Comparison of ENCODE assay signal across 8 mouse cellular contexts in genomic region chr16:21727897-21728364, GRCm38 (mm10). TPM values are rescaled to one million over a fixed set of nuclear protein-coding genes. Genes with fewer than 3 reads are reported as not detected.
DNase-seq lines count a peak whose midpoint lies in the region; ATAC-seq and TF ChIP-seq lines count a peak whose summit lies in the region.

No protein-coding gene starts in this region.

- peak; percentile 90 for DNase-seq in A20 (ENCODE audit: low read depth, low spot score)
- peak; percentile 58 for DNase-seq in adrenal gland, postnatal 25 days
- DNase-seq in embryonic facial prominence, embryonic 11.5 days (ENCODE audit: low spot score): peak; percentile 90
- DNase-seq in heart, adult 18-20 months: peak; percentile 77 to 92
- peak; percentile 81 for DNase-seq in kidney, adult 2 months
- DNase-seq in limb, embryonic 14.5 days (ENCODE audit: low spot score): peak; percentile 91

- no peak overlapping the region for H3K27ac ChIP-seq in embryonic facial prominence, embryonic 11.5 days (replicated peaks; ENCODE audit: low read depth, low read length)
- no peak overlapping the region for H3K27ac ChIP-seq in kidney, adult 2 months (ENCODE audit: insufficient read depth, low read depth, low read length)
- no peak overlapping the region for H3K27ac ChIP-seq in limb, embryonic 14.5 days (replicated peaks; ENCODE audit: low read depth, low read length)
- no peak overlapping the region for H3K27ac ChIP-seq in stomach, embryonic 15.5 days

- no peak overlapping the region for H3K4me3 ChIP-seq in embryonic facial prominence, embryonic 11.5 days (ENCODE audit: low read depth, low read length)
- peak overlapping the region; percentile 86 for H3K4me3 ChIP-seq in kidney, adult 2 months (ENCODE audit: insufficient read depth, low read depth, low read length)
- peak overlapping the region; percentile 15; the same call in 1 of the 2 replicates for H3K4me3 ChIP-seq in limb, embryonic 14.5 days (replicated peaks; ENCODE audit: low read length)
- no peak overlapping the region for H3K4me3 ChIP-seq in myocyte
- H3K4me3 ChIP-seq in stomach, embryonic 15.5 days (replicated peaks): peak overlapping the region; percentile 29

- no peak overlapping the region for H3ac ChIP-seq in myocyte (ENCODE audit: control insufficient read depth, insufficient read length)

- no peaks in the 10 kb centered on the region for H3K4me1 ChIP-seq in embryonic facial prominence, embryonic 11.5 days (ENCODE audit: control insufficient read depth, insufficient read depth, low read length)
- no peaks in the 10 kb centered on the region for H3K4me1 ChIP-seq in kidney, adult 2 months (ENCODE audit: control insufficient read depth, insufficient read depth, low read length)
- 0 out of 2 replicates have a peak, but pooled peaks cover 4% of the 10 kb centered on the region for H3K4me1 ChIP-seq in limb, embryonic 14.5 days (ENCODE audit: control insufficient read depth, insufficient read depth, low read length)
- H3K4me1 ChIP-seq in stomach, embryonic 15.5 days: no peaks in the 10 kb centered on the region

- no peaks in the 10 kb centered on the region for H3K36me3 ChIP-seq in embryonic facial prominence, embryonic 11.5 days (replicated peaks; ENCODE audit: control insufficient read depth, insufficient read depth, low read depth, low read length)
- H3K36me3 ChIP-seq in kidney, adult 2 months (ENCODE audit: control insufficient read depth, insufficient read depth, low read length): no peaks in the 10 kb centered on the region
- H3K36me3 ChIP-seq in limb, embryonic 14.5 days (ENCODE audit: control insufficient read depth, insufficient read depth, low read length): no peaks in the 10 kb centered on the region
- H3K36me3 ChIP-seq in myocyte (ENCODE audit: control insufficient read depth, insufficient read depth): no peaks in the 10 kb centered on the region
- no peaks in the 10 kb centered on the region for H3K36me3 ChIP-seq in stomach, embryonic 15.5 days

- TF ChIP-seq CTCF in kidney, adult 2 months (conservative IDR thresholded peaks at IDR 0.05; ENCODE audit: insufficient read depth, insufficient read length, low read depth, low read length): peak; percentile 24; the same call in 1 of the 2 replicates

- H3K27me3 ChIP-seq in embryonic facial prominence, embryonic 11.5 days (ENCODE audit: control insufficient read depth, insufficient read depth, low read length): no peaks in the 10 kb centered on the region
- no peaks in the 10 kb centered on the region for H3K27me3 ChIP-seq in kidney, adult 2 months (replicated peaks; ENCODE audit: control insufficient read depth, insufficient read depth, low read length)
- H3K27me3 ChIP-seq in limb, embryonic 14.5 days (ENCODE audit: control insufficient read depth, insufficient read depth, low read length): no peaks in the 10 kb centered on the region
- H3K27me3 ChIP-seq in myocyte (ENCODE audit: control insufficient read depth, insufficient read depth, insufficient read length): peaks cover 10% of the 10 kb centered on the region
- H3K27me3 ChIP-seq in stomach, embryonic 15.5 days (replicated peaks): no peaks in the 10 kb centered on the region

- H3K79me2 ChIP-seq in myocyte (ENCODE audit: control insufficient read depth, insufficient read depth): no peaks in the 10 kb centered on the region

- WGBS in embryonic facial prominence, embryonic 11.5 days: 46% methylated on average over 10 of the region's 10 CpGs
- WGBS in kidney, adult 2 months: 32% methylated on average over 10 of the region's 10 CpGs
- WGBS in limb, embryonic 14.5 days: 45% methylated on average over 10 of the region's 10 CpGs
- WGBS in stomach, embryonic 15.5 days: 37% methylated on average over 10 of the region's 10 CpGs

- no peak for TF ChIP-seq POLR2A in kidney, adult 2 months (IDR thresholded peaks at IDR 0.05; ENCODE audit: low read depth, low read length)
- no peak for TF ChIP-seq POLR2A in limb, embryonic 14.5 days (IDR thresholded peaks at IDR 0.05; ENCODE audit: borderline replicate concordance, extremely low read depth, insufficient read depth, insufficient read length)
- no peak for TF ChIP-seq POLR2A in myocyte (IDR thresholded peaks at IDR 0.05; ENCODE audit: insufficient read length, low read depth)

- H3K9me3 ChIP-seq in embryonic facial prominence, embryonic 11.5 days (replicated peaks; ENCODE audit: control insufficient read depth, low read length): no peaks in the 10 kb centered on the region
- no peaks in the 10 kb centered on the region for H3K9me3 ChIP-seq in limb, embryonic 14.5 days (ENCODE audit: control insufficient read depth, low read length)
- H3K9me3 ChIP-seq in stomach, embryonic 15.5 days: no peaks in the 10 kb centered on the region

- no peak overlapping the region for H3K9ac ChIP-seq in embryonic facial prominence, embryonic 11.5 days (replicated peaks; ENCODE audit: low read length)
- 0 out of 2 replicates have a peak overlapping the region, but pooled peaks have one; percentile 17 for H3K9ac ChIP-seq in limb, embryonic 14.5 days (ENCODE audit: low read depth, low read length, severe bottlenecking)
- H3K9ac ChIP-seq in stomach, embryonic 15.5 days: no peak overlapping the region

- no peak overlapping the region for H3K4me2 ChIP-seq in embryonic facial prominence, embryonic 11.5 days (ENCODE audit: low read depth, low read length)
- no peak overlapping the region; the same call in 1 of the 2 replicates for H3K4me2 ChIP-seq in limb, embryonic 14.5 days (replicated peaks; ENCODE audit: low read depth, low read length, severe bottlenecking)
- peak overlapping the region; percentile 73 for H3K4me2 ChIP-seq in myocyte (ENCODE audit: low read depth)
- H3K4me2 ChIP-seq in stomach, embryonic 15.5 days: peak overlapping the region; percentile 48

- no peak for ATAC-seq in embryonic facial prominence, embryonic 11.5 days (replicated peaks; ENCODE audit: insufficient number of reproducible peaks, low FRiP score, low TSS enrichment, low read depth)
- ATAC-seq in limb, embryonic 14.5 days (ENCODE audit: low FRiP score, low read depth): no peak
- no peak for ATAC-seq in stomach, embryonic 15.5 days (ENCODE audit: insufficient read depth, low FRiP score, low read depth)

TF ChIP-seq in myocyte, 11 proteins besides CTCF, POLR2A, EP300 and RAD21:
- no peak for TF ChIP-seq REST (IDR thresholded peaks at IDR 0.05; ENCODE audit: insufficient read depth, insufficient read length)

RNA-seq across cellular contexts. Expression of gene 2510009E07Rik, which starts 33.5 kb away (rescaled TPM):
- 16.2 and 24.8 TPM in 2 replicates for total RNA-seq in adrenal gland, postnatal 25 days (2021)
- polyA plus RNA-seq in embryonic facial prominence, embryonic 11.5 days (2014; fragmentation: Nextera tagmentation; extraction: Ambion mirVana): 15.8 and 17.4 TPM in 2 replicates
- 10 to 100 TPM; 20.5 to 21.7 TPM for total RNA-seq in heart, adult 18-20 months (2021)
- 14.6 and 15.0 TPM in 2 replicates for polyA plus RNA-seq in kidney, adult 2 months (2012; rRNA removed)
- polyA plus RNA-seq in limb, embryonic 14.5 days (2012; rRNA removed): 23.6 and 24.3 TPM in 2 replicates
- 26.3 and 27.1 TPM in 2 replicates for polyA plus RNA-seq in limb, embryonic 14.5 days (2014; fragmentation: Nextera tagmentation; extraction: Ambion mirVana)
- 4.4 TPM for polyA plus RNA-seq in myocyte (2012; fragmentation: generic; extraction: Trizol)
- 19.5 TPM in 2 replicates for polyA plus RNA-seq in stomach, embryonic 15.5 days (2015; fragmentation: Nextera tagmentation; extraction: Ambion mirVana)

RNA-seq across cellular contexts. Expression of gene Ehhadh, which starts 59.7 kb away (rescaled TPM):
- 29.8 and 38.0 TPM in 2 replicates for total RNA-seq in adrenal gland, postnatal 25 days (2021)
- polyA plus RNA-seq in embryonic facial prominence, embryonic 11.5 days (2014; fragmentation: Nextera tagmentation; extraction: Ambion mirVana): 2.1 and 2.6 TPM in 2 replicates
- 10 to 100 TPM; 12.2 to 19.0 TPM for total RNA-seq in heart, adult 18-20 months (2021)
- 224 and 248 TPM in 2 replicates for polyA plus RNA-seq in kidney, adult 2 months (2012; rRNA removed)
- 4.7 and 4.8 TPM in 2 replicates for polyA plus RNA-seq in limb, embryonic 14.5 days (2012; rRNA removed)
- 2.3 and 2.7 TPM in 2 replicates for polyA plus RNA-seq in limb, embryonic 14.5 days (2014; fragmentation: Nextera tagmentation; extraction: Ambion mirVana)
- polyA plus RNA-seq in myocyte (2012; fragmentation: generic; extraction: Trizol): 0.11 TPM
- polyA plus RNA-seq in stomach, embryonic 15.5 days (2015; fragmentation: Nextera tagmentation; extraction: Ambion mirVana): 5.0 and 5.1 TPM in 2 replicates

Comparison
In these comparisons a context has a peak if more than half of its experiments do, and no peak if none do; other contexts are left out.
1. H3K4me2 ChIP-seq: peak in myocyte (single experiment) and stomach, embryonic 15.5 days (single experiment); none in embryonic facial prominence, embryonic 11.5 days (single experiment) and limb, embryonic 14.5 days (single experiment).
2. H3K4me3 ChIP-seq: peak in kidney, adult 2 months (single experiment), limb, embryonic 14.5 days (single experiment) and stomach, embryonic 15.5 days (single experiment); none in embryonic facial prominence, embryonic 11.5 days (single experiment) and myocyte (single experiment).
3. RNA of gene Ehhadh, which starts 59.7 kb away (polyA plus RNA-seq): 224 to 248 TPM in kidney, adult 2 months; 5.0 to 5.1 TPM in stomach, embryonic 15.5 days, 2.3 to 4.8 TPM in limb, embryonic 14.5 days, 2.1 to 2.6 TPM in embryonic facial prominence, embryonic 11.5 days and 0.11 TPM in myocyte (single experiment); every median in the first group is over 10 times any median in the second.
4. Peak in every context shown above with its lines, with median percentiles within 50 percentile points of each other: DNase-seq.